Mouse (Mus musculus) cerebellum, adult 2 months (tissue): ENCODE results near the gene Zbtb20.

Experiments used
- CTCF ChIP-seq: fragments of 200-500 bp; IDR thresholded peaks from 2 replicates; pipeline ENCODE4 v1.5.1; 2011; ENCODE audit warnings: low read depth, mild to moderate bottlenecking, control low read depth, low read length, moderate library complexity, borderline replicate concordance; ENCODE audit not compliant: insufficient read depth
- POLR2A ChIP-seq: fragments of 200-500 bp; IDR thresholded peaks from 2 replicates; pipeline ENCODE4 v1.6.1; 2011; ENCODE audit warnings: low read length, control low read depth, borderline replicate concordance; ENCODE audit not compliant: insufficient read depth

GRCm38 (mm10) chr16:43402888-43403287 is 527.2 kb downstream of the Zbtb20 start:
- no peak for TF ChIP-seq CTCF
- no peak for TF ChIP-seq POLR2A
